20 mouse cellular contexts compared by ENCODE assay signal in genomic region chr16:89754709-89755108, GRCm38 (mm10).
DNase-seq lines count a peak whose midpoint lies in the region; ATAC-seq and TF ChIP-seq lines count a peak whose summit lies in the region.
"Had no signal": no experiment of that assay in that cellular context is flagged by ENCODE, and none has a peak within 500 bp of the region (broad histone marks: within the 10 kb centered on the region; RNA-seq: fewer than 3 reads in every experiment).

No protein-coding gene starts in this region.

- H3K4me1 ChIP-seq in heart, embryonic 11.5 days (ENCODE audit: control insufficient read depth, insufficient read depth, low read length), result no peaks in the 10 kb centered on the region
- no peaks in the 10 kb centered on the region for H3K4me1 ChIP-seq in midbrain, embryonic 12.5 days
- no peaks in the 10 kb centered on the region for H3K4me1 ChIP-seq in midbrain, postnatal 0 days (ENCODE audit: insufficient read depth, low read length)
- H3K4me1 ChIP-seq in midbrain, embryonic 14.5 days (ENCODE audit: control insufficient read depth, insufficient read depth, low read length), result no peaks in the 10 kb centered on the region
- H3K4me1 ChIP-seq: embryonic facial prominence, embryonic 12.5 days; forebrain, embryonic 13.5 days had no signal

- H3K36me3 ChIP-seq in heart, embryonic 11.5 days (ENCODE audit: control insufficient read depth, insufficient read depth, low read length), result no peaks in the 10 kb centered on the region
- no peaks in the 10 kb centered on the region for H3K36me3 ChIP-seq in midbrain, embryonic 12.5 days
- no peaks in the 10 kb centered on the region for H3K36me3 ChIP-seq in midbrain, postnatal 0 days (ENCODE audit: insufficient read depth, low read length)
- H3K36me3 ChIP-seq in midbrain, embryonic 14.5 days (ENCODE audit: control insufficient read depth, insufficient read depth, low read length), result no peaks in the 10 kb centered on the region
- H3K36me3 ChIP-seq: embryonic facial prominence, embryonic 10.5 days; embryonic facial prominence, embryonic 12.5 days; forebrain, embryonic 15.5 days had no signal

- peak; percentile 57 for DNase-seq in heart, adult 11 months
- no peak for DNase-seq in midbrain, postnatal 0 days (ENCODE audit: low spot score)
- peak; percentile 32 for DNase-seq in brain, embryonic 14.5 days (ENCODE audit: low read depth)
- no peak for DNase-seq in midbrain, embryonic 14.5 days
- DNase-seq in left cerebral cortex, adult 9 months (ENCODE audit: low spot score in 2 of 2), result no peak
- DNase-seq in lung, adult 18-20 months, result no peak
- DNase-seq: adrenal gland, adult 2 months; adrenal gland, postnatal 10 days; adrenal gland, postnatal 25 days; cerebellum, adult 11 months; cerebellum, adult 18-20 months; cerebellum, adult 8-10 months; cerebellum, postnatal 10 days; cerebellum, postnatal 25 days had no signal

- no peak for TF ChIP-seq POLR2A in brain, embryonic 14.5 days (IDR thresholded peaks at IDR 0.05; ENCODE audit: borderline replicate concordance, extremely low read depth, insufficient read depth, insufficient read length, poor library complexity, severe bottlenecking)

- 82% methylated on average over 3 of the region's 3 CpGs for WGBS in heart, embryonic 11.5 days (ENCODE audit: insufficient replicate concordance)
- 53% methylated on average over 3 of the region's 3 CpGs for WGBS in midbrain, embryonic 12.5 days
- WGBS in midbrain, postnatal 0 days, result 30% methylated on average over 3 of the region's 3 CpGs
- WGBS in midbrain, embryonic 14.5 days, result 20% methylated on average over 3 of the region's 3 CpGs

- no peak overlapping the region for H3K9ac ChIP-seq in heart, embryonic 11.5 days (ENCODE audit: low read depth, low read length)
- no peak overlapping the region for H3K9ac ChIP-seq in midbrain, embryonic 12.5 days (replicated peaks)
- H3K9ac ChIP-seq in midbrain, postnatal 0 days (replicated peaks; ENCODE audit: low read length, poor library complexity, severe bottlenecking), result no peak overlapping the region
- H3K9ac ChIP-seq in midbrain, embryonic 14.5 days (replicated peaks; ENCODE audit: low read length), result no peak overlapping the region
- H3K9ac ChIP-seq: embryonic facial prominence, embryonic 12.5 days; forebrain, embryonic 13.5 days; forebrain, embryonic 15.5 days had no signal

- H3K9me3 ChIP-seq in heart, embryonic 11.5 days (replicated peaks; ENCODE audit: control insufficient read depth, low read length), result no peaks in the 10 kb centered on the region
- 0 out of 2 replicates have a peak, but pooled peaks cover 3% of the 10 kb centered on the region for H3K9me3 ChIP-seq in midbrain, embryonic 12.5 days
- no peaks in the 10 kb centered on the region for H3K9me3 ChIP-seq in midbrain, postnatal 0 days (ENCODE audit: low read length)
- H3K9me3 ChIP-seq in midbrain, embryonic 14.5 days (ENCODE audit: control insufficient read depth, low read length), result peaks cover 2% of the 10 kb centered on the region; the same call in 1 of the 2 replicates
- H3K9me3 ChIP-seq: embryonic facial prominence, embryonic 10.5 days; embryonic facial prominence, embryonic 12.5 days; forebrain, embryonic 13.5 days; forebrain, embryonic 15.5 days had no signal

- no peak overlapping the region for H3K4me3 ChIP-seq in heart, embryonic 11.5 days (ENCODE audit: low read depth, low read length)
- no peak overlapping the region for H3K4me3 ChIP-seq in midbrain, embryonic 12.5 days
- H3K4me3 ChIP-seq in midbrain, postnatal 0 days (ENCODE audit: low read depth, low read length), result no peak overlapping the region
- H3K4me3 ChIP-seq in midbrain, embryonic 14.5 days (replicated peaks; ENCODE audit: low read depth, low read length), result no peak overlapping the region
- H3K4me3 ChIP-seq: embryonic facial prominence, embryonic 10.5 days; embryonic facial prominence, embryonic 12.5 days; forebrain, embryonic 13.5 days; forebrain, embryonic 15.5 days had no signal

- no peak for ATAC-seq in heart, embryonic 11.5 days (replicated peaks; ENCODE audit: insufficient number of reproducible peaks, low FRiP score, low TSS enrichment)
- peak; percentile 69 for ATAC-seq in midbrain, embryonic 12.5 days (ENCODE audit: low FRiP score, low read depth)
- no peak for ATAC-seq in midbrain, postnatal 0 days (ENCODE audit: low FRiP score)
- peak; percentile 26; the same call in 1 of the 2 replicates for ATAC-seq in midbrain, embryonic 14.5 days (ENCODE audit: low FRiP score, low TSS enrichment)
- ATAC-seq: forebrain, embryonic 13.5 days; forebrain, embryonic 15.5 days had no signal

- no peak overlapping the region for H3K4me2 ChIP-seq in heart, embryonic 11.5 days
- no peak overlapping the region for H3K4me2 ChIP-seq in midbrain, embryonic 12.5 days (replicated peaks)
- no peak overlapping the region for H3K4me2 ChIP-seq in midbrain, postnatal 0 days (ENCODE audit: low read depth, low read length, poor library complexity, severe bottlenecking)
- H3K4me2 ChIP-seq in midbrain, embryonic 14.5 days (ENCODE audit: low read length), result no peak overlapping the region
- H3K4me2 ChIP-seq: embryonic facial prominence, embryonic 12.5 days; forebrain, embryonic 13.5 days; forebrain, embryonic 15.5 days had no signal

- H3K27ac ChIP-seq in heart, embryonic 11.5 days (ENCODE audit: low read depth, low read length), result no peak overlapping the region
- no peak overlapping the region for H3K27ac ChIP-seq in midbrain, embryonic 12.5 days (replicated peaks)
- H3K27ac ChIP-seq in midbrain, postnatal 0 days (ENCODE audit: low read depth, low read length), result no peak overlapping the region
- no peak overlapping the region for H3K27ac ChIP-seq in midbrain, embryonic 14.5 days (replicated peaks; ENCODE audit: low read depth, low read length)
- H3K27ac ChIP-seq: embryonic facial prominence, embryonic 10.5 days; embryonic facial prominence, embryonic 12.5 days; forebrain, embryonic 13.5 days; forebrain, embryonic 15.5 days had no signal

- H3K27me3 ChIP-seq in heart, embryonic 11.5 days (ENCODE audit: control insufficient read depth, insufficient read depth, low read length), result no peaks in the 10 kb centered on the region
- no peaks in the 10 kb centered on the region for H3K27me3 ChIP-seq in midbrain, embryonic 12.5 days
- H3K27me3 ChIP-seq in midbrain, postnatal 0 days (ENCODE audit: insufficient read depth, low read length), result no peaks in the 10 kb centered on the region
- no peaks in the 10 kb centered on the region for H3K27me3 ChIP-seq in midbrain, embryonic 14.5 days (ENCODE audit: control insufficient read depth, insufficient read depth, low read length)
- H3K27me3 ChIP-seq: embryonic facial prominence, embryonic 12.5 days; forebrain, embryonic 13.5 days; forebrain, embryonic 15.5 days had no signal

- TF ChIP-seq CTCF in midbrain, postnatal 0 days (IDR thresholded peaks at IDR 0.05), result no peak
- TF ChIP-seq CTCF in brain, embryonic 14.5 days (IDR thresholded peaks at IDR 0.05; ENCODE audit: borderline replicate concordance, extremely low read depth, insufficient read depth, insufficient read length), result no peak

Comparison
In these comparisons a context has a peak if more than half of its experiments do, and no peak if none do; other contexts are left out.
1. ATAC-seq: peak in midbrain, embryonic 12.5 days (single experiment) and midbrain, embryonic 14.5 days (single experiment); none in heart, embryonic 11.5 days (single experiment) and midbrain, postnatal 0 days (single experiment).
2. DNase-seq: peak in heart, adult 11 months (single experiment) and brain, embryonic 14.5 days (single experiment); none in midbrain, postnatal 0 days (single experiment), midbrain, embryonic 14.5 days (single experiment), left cerebral cortex, adult 9 months (0 of 2) and lung, adult 18-20 months (0 of 2).